Mouse (Mus musculus): ENCODE data around the gene Mup7.
"Not testable (repeated sequence)": the region's sequence is repeated elsewhere in the genome, so short reads cannot be mapped to it uniquely, and the experiment has no call there.

Gene Mup7

GRCm38 (mm10) chr4:60070375-60070774 lies at the start of gene Mup7:
TSS of gene Mup7 (minus strand) at chr4:60070475.
- DNase-seq: not testable (repeated sequence)

- DNase-seq: not testable (repeated sequence)
Observed at GRCm38 (mm10) chr4:60079865-60080264, 9.6 kb upstream of the Mup7 start.

GRCm38 (mm10) chr4:60029334-60030111 lies 40.8 kb downstream of the Mup7 start:
- DNase-seq: not testable (repeated sequence)

- DNase-seq: not testable (repeated sequence)
Observed at GRCm38 (mm10) chr4:60020141-60020540, 50.1 kb downstream of the Mup7 start.

Data from cerebellum, adult 8-10 months (tissue).